Comparison of ENCODE assay signal across 8 mouse cellular contexts in the genomic region with DNA sequence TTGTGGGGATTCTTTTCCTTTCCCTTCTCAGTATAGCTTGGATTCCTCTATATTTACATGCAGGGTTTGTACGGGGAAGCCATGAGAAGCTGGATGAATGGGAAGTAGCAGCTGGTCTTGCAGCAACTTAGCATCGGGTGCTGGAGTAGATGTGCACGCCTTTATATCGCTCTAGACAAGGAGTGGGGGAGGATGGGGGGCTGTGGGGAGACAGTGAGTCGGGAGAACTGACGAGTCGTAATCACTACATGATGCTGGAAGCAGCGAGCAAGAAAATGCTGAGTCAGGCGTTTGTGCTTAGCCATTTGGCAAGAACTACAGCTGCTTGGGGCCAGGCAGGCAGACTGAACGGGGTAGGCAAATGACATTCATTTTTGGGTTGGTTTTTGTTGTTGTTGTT.
DNase-seq lines count a peak whose midpoint lies in the region; ATAC-seq and TF ChIP-seq lines count a peak whose summit lies in the region.

No protein-coding gene starts in this region.

- TF ChIP-seq POLR2A in MEL (IDR thresholded peaks at IDR 0.05; ENCODE audit: control insufficient read depth in 1 of 2, insufficient read depth in 1 of 2, low read depth in 1 of 2, low read length in 2 of 2, poor library complexity in 1 of 2) = 0 out of 4 replicates have a peak, but pooled peaks of 1 of the 2 experiments have one; percentile 16

- DNase-seq in layer of hippocampus, adult 11-12 months (ENCODE audit: low spot score) = peak; percentile 34
- DNase-seq in layer of hippocampus, postnatal 36 days = no peak
- peak; percentile 71 for DNase-seq in MEL (ENCODE audit: low read depth, low spot score)
- no peak for DNase-seq in stomach, postnatal 0 days (ENCODE audit: low spot score)
- no peak for DNase-seq in heart, adult 18-20 months

- no peaks in the 10 kb centered on the region for H3K79me2 ChIP-seq in MEL (ENCODE audit: control insufficient read depth, insufficient read depth, low read length, poor library complexity)

- no peak overlapping the region for H3K27ac ChIP-seq in MEL (ENCODE audit: control insufficient read depth, low read depth, low read length)
- 0 out of 2 replicates have a peak overlapping the region, but pooled peaks have one; percentile 27 for H3K27ac ChIP-seq in forebrain, embryonic 16.5 days (ENCODE audit: low read length)
- peak overlapping the region; percentile 64 for H3K27ac ChIP-seq in neural tube, embryonic 13.5 days (replicated peaks)
- H3K27ac ChIP-seq in stomach, postnatal 0 days (replicated peaks) = no peak overlapping the region
- H3K27ac ChIP-seq in kidney, embryonic 15.5 days = no peak overlapping the region

- no peaks in the 10 kb centered on the region for H3K9me3 ChIP-seq in MEL (replicated peaks; ENCODE audit: insufficient read depth, low read length)
- no peaks in the 10 kb centered on the region for H3K9me3 ChIP-seq in forebrain, embryonic 16.5 days (ENCODE audit: control insufficient read depth, low read length)
- H3K9me3 ChIP-seq in neural tube, embryonic 13.5 days = no peaks in the 10 kb centered on the region
- H3K9me3 ChIP-seq in stomach, postnatal 0 days (ENCODE audit: control insufficient read depth, low read length) = no peaks in the 10 kb centered on the region
- H3K9me3 ChIP-seq in kidney, embryonic 15.5 days (replicated peaks) = no peaks in the 10 kb centered on the region

- no peak for TF ChIP-seq EP300 in MEL (IDR thresholded peaks at IDR 0.05; ENCODE audit: low read depth in 1 of 2, low read length in 2 of 2)
- TF ChIP-seq EP300 in stomach, postnatal 0 days (optimal IDR thresholded peaks at IDR 0.05) = no peak

- ATAC-seq in forebrain, embryonic 16.5 days = peak; percentile 73
- peak; percentile 55; the same call in 1 of the 2 replicates for ATAC-seq in neural tube, embryonic 13.5 days (ENCODE audit: low read depth)
- no peak for ATAC-seq in stomach, postnatal 0 days (ENCODE audit: low FRiP score, low TSS enrichment)
- no peak for ATAC-seq in kidney, embryonic 15.5 days (replicated peaks; ENCODE audit: low FRiP score)

- 0 out of 2 replicates have a peak overlapping the region, but pooled peaks have one; percentile 0 for H3K4me2 ChIP-seq in forebrain, embryonic 16.5 days (ENCODE audit: low read length)
- peak overlapping the region; percentile 29 for H3K4me2 ChIP-seq in neural tube, embryonic 13.5 days
- H3K4me2 ChIP-seq in stomach, postnatal 0 days (replicated peaks; ENCODE audit: low read depth) = no peak overlapping the region
- no peak overlapping the region for H3K4me2 ChIP-seq in kidney, embryonic 15.5 days

- peaks cover 0 to 18% of the 10 kb centered on the region in 2 experiments; a peak in 2 of 4 replicates for H3K36me3 ChIP-seq in MEL (ENCODE audit: control insufficient read depth in 1 of 2, insufficient read depth in 2 of 2, low read length in 2 of 2)
- H3K36me3 ChIP-seq in forebrain, embryonic 16.5 days (ENCODE audit: control insufficient read depth, insufficient read depth) = no peaks in the 10 kb centered on the region
- H3K36me3 ChIP-seq in neural tube, embryonic 13.5 days = no peaks in the 10 kb centered on the region
- H3K36me3 ChIP-seq in stomach, postnatal 0 days (ENCODE audit: control insufficient read depth, insufficient read depth, low read length) = no peaks in the 10 kb centered on the region
- H3K36me3 ChIP-seq in kidney, embryonic 15.5 days = no peaks in the 10 kb centered on the region

- WGBS in forebrain, embryonic 16.5 days = 42% methylated on average over 10 of the region's 10 CpGs
- WGBS in neural tube, embryonic 13.5 days = 51% methylated on average over 10 of the region's 10 CpGs
- WGBS in stomach, postnatal 0 days = 65% methylated on average over 10 of the region's 10 CpGs
- 59% methylated on average over 10 of the region's 10 CpGs for WGBS in kidney, embryonic 15.5 days

- H3K4me3 ChIP-seq in MEL (ENCODE audit: control insufficient read depth in 1 of 2, insufficient read depth in 1 of 2, low read depth in 2 of 2, low read length in 2 of 2) = no peak overlapping the region
- H3K4me3 ChIP-seq in forebrain, embryonic 16.5 days (replicated peaks; ENCODE audit: low read length) = no peak overlapping the region
- no peak overlapping the region for H3K4me3 ChIP-seq in neural tube, embryonic 13.5 days
- H3K4me3 ChIP-seq in stomach, postnatal 0 days (ENCODE audit: low read depth, low read length) = no peak overlapping the region
- H3K4me3 ChIP-seq in kidney, embryonic 15.5 days (replicated peaks) = no peak overlapping the region

- TF ChIP-seq CTCF in MEL (IDR thresholded peaks at IDR 0.05 in 2 of 3, conservative IDR thresholded peaks at IDR 0.05 in 1 of 3; ENCODE audit: control insufficient read depth in 1 of 3, insufficient read depth in 1 of 3, low read depth in 2 of 3, low read length in 3 of 3, poor library complexity in 1 of 3, severe bottlenecking in 1 of 3) = no peak
- TF ChIP-seq CTCF in stomach, postnatal 0 days (IDR thresholded peaks at IDR 0.05; ENCODE audit: low read depth) = no peak

- H3K27me3 ChIP-seq in MEL (ENCODE audit: control insufficient read depth in 1 of 2, insufficient read depth in 2 of 2, low read length in 2 of 2) = no peaks in the 10 kb centered on the region
- no peaks in the 10 kb centered on the region for H3K27me3 ChIP-seq in forebrain, embryonic 16.5 days (replicated peaks; ENCODE audit: control insufficient read depth, insufficient read depth, low read length)
- H3K27me3 ChIP-seq in neural tube, embryonic 13.5 days = no peaks in the 10 kb centered on the region
- H3K27me3 ChIP-seq in stomach, postnatal 0 days (ENCODE audit: control insufficient read depth, insufficient read depth, low read length) = no peaks in the 10 kb centered on the region
- no peaks in the 10 kb centered on the region for H3K27me3 ChIP-seq in kidney, embryonic 15.5 days

- peaks cover 5 to 15% of the 10 kb centered on the region in 2 experiments for H3K4me1 ChIP-seq in MEL (ENCODE audit: control insufficient read depth in 1 of 2, insufficient read depth in 2 of 2, low read length in 2 of 2)
- H3K4me1 ChIP-seq in forebrain, embryonic 16.5 days (replicated peaks; ENCODE audit: control insufficient read depth, insufficient read depth, low read length) = peaks cover 17% of the 10 kb centered on the region
- H3K4me1 ChIP-seq in neural tube, embryonic 13.5 days (replicated peaks) = peaks cover 20% of the 10 kb centered on the region
- no peaks in the 10 kb centered on the region for H3K4me1 ChIP-seq in stomach, postnatal 0 days (replicated peaks; ENCODE audit: control insufficient read depth, insufficient read depth)
- H3K4me1 ChIP-seq in kidney, embryonic 15.5 days = 0 out of 2 replicates have a peak, but pooled peaks cover 6% of the 10 kb centered on the region

- H3K9ac ChIP-seq in MEL (ENCODE audit: control insufficient read depth, low read depth, low read length, poor library complexity, severe bottlenecking) = no peak overlapping the region
- no peak overlapping the region for H3K9ac ChIP-seq in forebrain, embryonic 16.5 days (replicated peaks; ENCODE audit: low read depth, low read length)
- peak overlapping the region; percentile 47; the same call in 1 of the 2 replicates for H3K9ac ChIP-seq in neural tube, embryonic 13.5 days
- no peak overlapping the region for H3K9ac ChIP-seq in stomach, postnatal 0 days (ENCODE audit: low read length)
- no peak overlapping the region for H3K9ac ChIP-seq in kidney, embryonic 15.5 days

- TF ChIP-seq RAD21 in MEL (IDR thresholded peaks at IDR 0.05; ENCODE audit: low read depth, low read length) = no peak

TF ChIP-seq in MEL, 35 proteins besides CTCF, POLR2A, EP300 and RAD21:
- TF ChIP-seq ETS1 (IDR thresholded peaks at IDR 0.05; ENCODE audit: low read depth, low read length) = 0 out of 2 replicates have a peak, but pooled peaks have one; percentile 30
- no peak for TF ChIP-seq HCFC1 (IDR thresholded peaks at IDR 0.05; ENCODE audit: low read depth, low read length)
- TF ChIP-seq ZC3H11A (IDR thresholded peaks at IDR 0.05; ENCODE audit: low read depth, low read length) = no peak
- no peak for TF ChIP-seq MAZ (IDR thresholded peaks at IDR 0.05; ENCODE audit: low read depth, low read length)
- no peak for TF ChIP-seq E2F4 (IDR thresholded peaks at IDR 0.05; ENCODE audit: borderline replicate concordance, low read depth, low read length)
- no peak for TF ChIP-seq POLR2AphosphoS5 (IDR thresholded peaks at IDR 0.05; ENCODE audit: borderline replicate concordance, low read depth, low read length)
- TF ChIP-seq CHD2 (IDR thresholded peaks at IDR 0.05; ENCODE audit: low read length) = no peak
- TF ChIP-seq BHLHE40 (IDR thresholded peaks at IDR 0.05; ENCODE audit: borderline replicate concordance, low read depth, low read length) = no peak
- TF ChIP-seq RCOR1 (IDR thresholded peaks at IDR 0.05; ENCODE audit: low read depth, low read length) = no peak
- TF ChIP-seq MAFK (IDR thresholded peaks at IDR 0.05; ENCODE audit: borderline replicate concordance, low read depth, low read length) = peak; percentile 98
- TF ChIP-seq NELFE (IDR thresholded peaks at IDR 0.05; ENCODE audit: low read depth, low read length) = no peak
- no peak for TF ChIP-seq CHD1 (IDR thresholded peaks at IDR 0.05; ENCODE audit: low read depth, low read length)
- TF ChIP-seq POLR2AphosphoS2 (IDR thresholded peaks at IDR 0.05; ENCODE audit: low read length) = no peak

Comparison
In these comparisons a context has a peak if more than half of its experiments do, and no peak if none do; other contexts are left out.
1. DNase-seq: peak in layer of hippocampus, adult 11-12 months (single experiment) and MEL (single experiment); none in layer of hippocampus, postnatal 36 days (0 of 2), stomach, postnatal 0 days (single experiment) and heart, adult 18-20 months (0 of 2).
2. H3K27ac ChIP-seq: peak in forebrain, embryonic 16.5 days (single experiment) and neural tube, embryonic 13.5 days (single experiment); none in MEL (single experiment), stomach, postnatal 0 days (single experiment) and kidney, embryonic 15.5 days (single experiment).
3. ATAC-seq: peak in forebrain, embryonic 16.5 days (single experiment) and neural tube, embryonic 13.5 days (single experiment); none in stomach, postnatal 0 days (single experiment) and kidney, embryonic 15.5 days (single experiment).
4. H3K4me2 ChIP-seq: peak in forebrain, embryonic 16.5 days (single experiment) and neural tube, embryonic 13.5 days (single experiment); none in stomach, postnatal 0 days (single experiment) and kidney, embryonic 15.5 days (single experiment).